Mouse (Mus musculus): ENCODE data around the gene 1110059E24Rik. TPM values are rescaled to one million over a fixed set of nuclear protein-coding genes. Genes with fewer than 3 reads are reported as not detected.

Gene 1110059E24Rik
- polyA plus RNA-seq, 1 experiment: 17.1 TPM

GRCm38 (mm10) chr19:21562996-21563395 is 89.8 kb downstream of the 1110059E24Rik start:
- Histone ChIP-seq H3K79me2 (ENCODE audit: control insufficient read depth, insufficient read depth) (no peaks in the 10 kb centered on the region), H3ac (ENCODE audit: control insufficient read depth, insufficient read length, low read depth) (no peak overlapping the region)
- TF ChIP-seq USF1 (IDR thresholded peaks at IDR 0.05; ENCODE audit: low read depth): no peak
- no peak for TF ChIP-seq MYOD1 (IDR thresholded peaks at IDR 0.05; ENCODE audit: control insufficient read depth, insufficient read length, low read depth)
- no peak for TF ChIP-seq FOSL1 (IDR thresholded peaks at IDR 0.05; ENCODE audit: insufficient read depth, low read length, poor library complexity, severe bottlenecking)
- TF ChIP-seq CEBPB (IDR thresholded peaks at IDR 0.05; ENCODE audit: low read depth): no peak
- TF ChIP-seq CTCF (IDR thresholded peaks at IDR 0.05; ENCODE audit: control insufficient read depth, insufficient read depth, insufficient read length): no peak
- TF ChIP-seq MYOG (IDR thresholded peaks at IDR 0.05; ENCODE audit: control insufficient read depth, extremely low read depth, insufficient read length): no peak
- no peak for TF ChIP-seq MAX (IDR thresholded peaks at IDR 0.05)

DNA sequence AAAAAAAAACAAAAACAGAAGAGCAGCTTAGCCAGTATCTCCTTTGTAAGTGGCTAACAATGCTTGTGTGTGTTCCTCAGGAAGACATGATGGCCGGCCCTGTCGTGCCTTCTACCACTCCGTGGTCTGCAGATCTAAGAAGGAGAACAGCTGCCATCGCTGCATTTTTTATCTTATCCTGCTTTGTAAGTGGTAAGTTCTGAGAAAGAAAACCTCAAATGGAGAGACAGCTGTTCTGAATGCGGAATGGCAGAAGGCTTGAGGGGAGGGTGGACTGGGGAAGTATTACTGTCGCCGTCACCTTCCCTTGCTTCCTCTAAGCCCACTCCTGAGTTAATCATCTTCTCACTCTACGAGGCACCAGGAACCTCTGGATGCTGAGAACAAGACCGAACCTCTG is 100.0 kb downstream of the 1110059E24Rik start:
- TF ChIP-seq FOSL1 (IDR thresholded peaks at IDR 0.05; ENCODE audit: insufficient read depth, low read length, poor library complexity, severe bottlenecking): no peak
- TF ChIP-seq CTCF (IDR thresholded peaks at IDR 0.05; ENCODE audit: control insufficient read depth, insufficient read depth, insufficient read length): no peak
- no peak for TF ChIP-seq MYOD1 (IDR thresholded peaks at IDR 0.05; ENCODE audit: control insufficient read depth, insufficient read length, low read depth)
- no peak for TF ChIP-seq MAX (IDR thresholded peaks at IDR 0.05)
- no peak for TF ChIP-seq USF1 (IDR thresholded peaks at IDR 0.05; ENCODE audit: low read depth)
- TF ChIP-seq CEBPB (IDR thresholded peaks at IDR 0.05; ENCODE audit: low read depth): no peak
- no peak for TF ChIP-seq MYOG (IDR thresholded peaks at IDR 0.05; ENCODE audit: control insufficient read depth, extremely low read depth, insufficient read length)
- no peaks in the 10 kb centered on the region for H3K79me3 ChIP-seq (ENCODE audit: low read depth)
- H3K27me3 ChIP-seq (ENCODE audit: control insufficient read depth, insufficient read depth, insufficient read length): no peaks in the 10 kb centered on the region
- no peaks in the 10 kb centered on the region for H3K79me2 ChIP-seq (ENCODE audit: control insufficient read depth, insufficient read depth)
- H3K36me3 ChIP-seq (ENCODE audit: control insufficient read depth, insufficient read depth): no peaks in the 10 kb centered on the region
- H3ac ChIP-seq (ENCODE audit: control insufficient read depth, insufficient read length, low read depth): no peak overlapping the region
- H3K4me3 ChIP-seq (ENCODE audit: insufficient read depth, poor library complexity, severe bottlenecking): no peak overlapping the region

More at GRCm38 (mm10) chr19:21562996-21563395, 89.8 kb downstream of the 1110059E24Rik start:
- Histone ChIP-seq H3K36me3 (ENCODE audit: control insufficient read depth, insufficient read depth) (no peaks in the 10 kb centered on the region), H3K27me3 (ENCODE audit: control insufficient read depth, insufficient read depth, insufficient read length) (no peaks in the 10 kb centered on the region), H3K4me3 (ENCODE audit: insufficient read depth, poor library complexity, severe bottlenecking) (no peak overlapping the region), H3K79me3 (ENCODE audit: low read depth) (no peaks in the 10 kb centered on the region)

GRCm38 (mm10) chr19:21551921-21552536 is 100.7 kb downstream of the 1110059E24Rik start:
- no peak overlapping the region for H3K4me3 ChIP-seq (ENCODE audit: insufficient read depth, poor library complexity, severe bottlenecking)
- no peaks in the 10 kb centered on the region for H3K79me3 ChIP-seq (ENCODE audit: low read depth)
- H3K27me3 ChIP-seq (ENCODE audit: control insufficient read depth, insufficient read depth, insufficient read length): no peaks in the 10 kb centered on the region
- TF ChIP-seq CEBPB (IDR thresholded peaks at IDR 0.05; ENCODE audit: low read depth) (no peak), MYOD1 (IDR thresholded peaks at IDR 0.05; ENCODE audit: control insufficient read depth, insufficient read length, low read depth) (no peak), MAX (IDR thresholded peaks at IDR 0.05) (no peak), FOSL1 (IDR thresholded peaks at IDR 0.05; ENCODE audit: insufficient read depth, low read length, poor library complexity, severe bottlenecking) (no peak), USF1 (IDR thresholded peaks at IDR 0.05; ENCODE audit: low read depth) (no peak), CTCF (IDR thresholded peaks at IDR 0.05; ENCODE audit: control insufficient read depth, insufficient read depth, insufficient read length) (no peak)
- H3K79me2 ChIP-seq (ENCODE audit: control insufficient read depth, insufficient read depth): no peaks in the 10 kb centered on the region
- no peak overlapping the region for H3ac ChIP-seq (ENCODE audit: control insufficient read depth, insufficient read length, low read depth)
- no peaks in the 10 kb centered on the region for H3K36me3 ChIP-seq (ENCODE audit: control insufficient read depth, insufficient read depth)

GRCm38 (mm10) chr19:21549713-21550112 is 103.1 kb downstream of the 1110059E24Rik start:
- TF ChIP-seq CEBPB (IDR thresholded peaks at IDR 0.05; ENCODE audit: low read depth) (no peak), CTCF (IDR thresholded peaks at IDR 0.05; ENCODE audit: control insufficient read depth, insufficient read depth, insufficient read length) (no peak), MYOD1 (IDR thresholded peaks at IDR 0.05; ENCODE audit: control insufficient read depth, insufficient read length, low read depth) (no peak), FOSL1 (IDR thresholded peaks at IDR 0.05; ENCODE audit: insufficient read depth, low read length, poor library complexity, severe bottlenecking) (no peak), MAX (IDR thresholded peaks at IDR 0.05) (no peak), USF1 (IDR thresholded peaks at IDR 0.05; ENCODE audit: low read depth) (no peak), MYOG (IDR thresholded peaks at IDR 0.05; ENCODE audit: control insufficient read depth, extremely low read depth, insufficient read length) (no peak)
- no peaks in the 10 kb centered on the region for H3K79me3 ChIP-seq (ENCODE audit: low read depth)
- no peak overlapping the region for H3K4me3 ChIP-seq (ENCODE audit: insufficient read depth, poor library complexity, severe bottlenecking)
- H3K79me2 ChIP-seq (ENCODE audit: control insufficient read depth, insufficient read depth): no peaks in the 10 kb centered on the region
- H3K27me3 ChIP-seq (ENCODE audit: control insufficient read depth, insufficient read depth, insufficient read length): no peaks in the 10 kb centered on the region
- no peaks in the 10 kb centered on the region for H3K36me3 ChIP-seq (ENCODE audit: control insufficient read depth, insufficient read depth)
- H3ac ChIP-seq (ENCODE audit: control insufficient read depth, insufficient read length, low read depth): no peak overlapping the region

DNA sequence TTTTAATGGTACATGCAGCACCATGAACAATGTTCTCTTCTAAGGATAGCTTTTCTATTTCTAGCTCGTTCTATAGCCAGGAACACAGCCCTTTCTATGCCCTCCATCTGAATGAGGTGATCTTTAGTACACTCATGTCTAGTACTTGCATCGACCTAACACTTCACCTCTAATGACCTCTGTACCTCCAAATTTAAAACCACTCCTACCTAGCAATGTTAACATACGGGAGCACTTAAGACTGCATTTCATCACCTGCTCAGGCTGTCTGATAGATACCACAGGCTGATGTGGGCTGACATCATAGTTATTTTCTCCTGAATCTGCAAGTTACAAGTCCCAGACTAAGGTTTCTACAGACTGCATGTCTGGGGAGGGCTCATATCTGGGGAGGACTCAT is 103.8 kb downstream of the 1110059E24Rik start:
- TF ChIP-seq CEBPB (IDR thresholded peaks at IDR 0.05; ENCODE audit: low read depth): no peak
- no peak for TF ChIP-seq MAX (IDR thresholded peaks at IDR 0.05)
- no peak for TF ChIP-seq FOSL1 (IDR thresholded peaks at IDR 0.05; ENCODE audit: insufficient read depth, low read length, poor library complexity, severe bottlenecking)
- TF ChIP-seq MYOD1 (IDR thresholded peaks at IDR 0.05; ENCODE audit: control insufficient read depth, insufficient read length, low read depth): no peak
- TF ChIP-seq USF1 (IDR thresholded peaks at IDR 0.05; ENCODE audit: low read depth): no peak
- no peak for TF ChIP-seq MYOG (IDR thresholded peaks at IDR 0.05; ENCODE audit: control insufficient read depth, extremely low read depth, insufficient read length)
- TF ChIP-seq CTCF (IDR thresholded peaks at IDR 0.05; ENCODE audit: control insufficient read depth, insufficient read depth, insufficient read length): no peak
- Histone ChIP-seq H3K4me3 (ENCODE audit: insufficient read depth, poor library complexity, severe bottlenecking) (no peak overlapping the region), H3K27me3 (ENCODE audit: control insufficient read depth, insufficient read depth, insufficient read length) (no peaks in the 10 kb centered on the region)

More for the DNA sequence above, 103.8 kb downstream of the 1110059E24Rik start:
- Histone ChIP-seq H3ac (ENCODE audit: control insufficient read depth, insufficient read length, low read depth) (no peak overlapping the region), H3K79me3 (ENCODE audit: low read depth) (no peaks in the 10 kb centered on the region), H3K36me3 (ENCODE audit: control insufficient read depth, insufficient read depth) (no peaks in the 10 kb centered on the region), H3K79me2 (ENCODE audit: control insufficient read depth, insufficient read depth) (no peaks in the 10 kb centered on the region)
